Mouse (Mus musculus): ENCODE measurements around the gene Melk. TPM values are rescaled to one million over a fixed set of nuclear protein-coding genes. Genes with fewer than 3 reads are reported as not detected.
A peak's percentile ranks its signal among the peaks of the same experiment; 100 is the strongest.

The Melk gene
- polyA plus RNA-seq, 1 experiment from 2014 or later, result 17.3 TPM

GRCm38 (mm10) chr4:44269376-44269817, 31.3 kb upstream of the Melk start:
- no peak overlapping the region for H3K4me3 ChIP-seq (replicated peaks; ENCODE audit: low read length)
- ATAC-seq, result no peak
- H3K36me3 ChIP-seq (ENCODE audit: control insufficient read depth, insufficient read depth), result no peaks in the 10 kb centered on the region
- no peak overlapping the region for H3K27ac ChIP-seq (ENCODE audit: low read length)
- H3K4me2 ChIP-seq (ENCODE audit: low read length), result no peak overlapping the region
- H3K27me3 ChIP-seq (replicated peaks; ENCODE audit: control insufficient read depth, insufficient read depth, low read length), result no peaks in the 10 kb centered on the region
- WGBS, result 91% methylated on average over 14 of the region's 14 CpGs
- H3K9ac ChIP-seq (replicated peaks; ENCODE audit: low read depth, low read length), result no peak overlapping the region
- no peaks in the 10 kb centered on the region for H3K4me1 ChIP-seq (replicated peaks; ENCODE audit: control insufficient read depth, insufficient read depth, low read length)
- no peaks in the 10 kb centered on the region for H3K9me3 ChIP-seq (ENCODE audit: control insufficient read depth, low read length)

DNA sequence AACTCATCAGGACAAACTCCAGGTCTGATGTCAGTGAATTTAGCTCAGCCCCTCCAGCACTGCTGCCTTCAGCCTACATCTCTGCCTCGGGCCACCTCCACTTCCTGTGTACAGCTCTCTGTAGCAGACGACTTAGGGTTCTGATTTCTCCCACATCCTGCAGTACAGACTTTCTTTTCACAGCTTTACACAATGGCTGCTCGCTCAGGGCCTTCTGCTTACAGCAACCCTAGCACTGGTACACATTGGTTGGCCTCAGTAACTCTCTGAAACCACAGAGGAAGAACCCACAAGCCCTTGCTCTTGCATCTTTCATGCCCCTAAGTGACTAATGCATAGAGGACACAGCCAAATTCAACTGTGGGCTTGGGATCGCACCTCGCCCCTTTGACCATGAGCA, 29.5 kb upstream of the Melk start:
- 74% methylated on average over 5 of the region's 5 CpGs for WGBS
- ATAC-seq, result no peak
- Histone ChIP-seq H3K4me2 (ENCODE audit: low read length) (no peak overlapping the region), H3K36me3 (ENCODE audit: control insufficient read depth, insufficient read depth) (no peaks in the 10 kb centered on the region), H3K4me1 (replicated peaks; ENCODE audit: control insufficient read depth, insufficient read depth, low read length) (no peaks in the 10 kb centered on the region), H3K27me3 (replicated peaks; ENCODE audit: control insufficient read depth, insufficient read depth, low read length) (no peaks in the 10 kb centered on the region), H3K9me3 (ENCODE audit: control insufficient read depth, low read length) (no peaks in the 10 kb centered on the region), H3K27ac (ENCODE audit: low read length) (no peak overlapping the region), H3K9ac (replicated peaks; ENCODE audit: low read depth, low read length) (no peak overlapping the region), H3K4me3 (replicated peaks; ENCODE audit: low read length) (no peak overlapping the region)

DNA sequence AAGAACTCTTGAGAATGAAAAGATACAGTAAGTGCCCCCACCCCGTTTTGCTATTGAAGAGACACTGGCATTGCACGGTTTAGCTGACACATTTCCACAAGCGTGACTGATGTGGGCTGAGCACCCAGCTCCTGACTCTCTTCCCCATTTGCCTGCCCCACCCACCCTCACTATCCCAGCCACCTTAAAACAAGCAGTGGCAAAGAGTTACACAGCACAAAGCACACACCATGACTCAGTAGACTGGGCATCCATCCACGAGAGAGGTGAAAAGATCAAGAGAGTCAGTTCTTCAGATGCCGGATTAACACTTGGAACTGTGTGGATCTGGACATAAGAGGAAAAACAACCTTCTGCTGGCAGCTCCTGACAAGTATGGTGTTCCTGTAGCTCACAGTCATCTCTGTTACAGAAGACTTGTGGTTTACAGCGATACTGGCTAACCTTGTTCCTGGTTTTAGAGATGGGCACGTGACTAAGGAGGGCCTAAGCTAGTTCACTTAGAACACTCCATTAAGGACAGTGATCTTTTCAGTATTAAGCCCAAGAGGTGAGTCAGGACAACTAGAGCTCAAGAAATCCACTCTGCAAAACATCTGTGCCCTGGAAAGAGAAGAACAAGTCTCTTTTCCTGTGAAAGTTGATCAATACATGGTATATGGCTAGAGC, 18.9 kb upstream of the Melk start:
- Histone ChIP-seq H3K27ac (ENCODE audit: low read length) (no peak overlapping the region), H3K36me3 (ENCODE audit: control insufficient read depth, insufficient read depth) (no peaks in the 10 kb centered on the region), H3K4me1 (replicated peaks; ENCODE audit: control insufficient read depth, insufficient read depth, low read length) (no peaks in the 10 kb centered on the region), H3K4me2 (ENCODE audit: low read length) (no peak overlapping the region), H3K27me3 (replicated peaks; ENCODE audit: control insufficient read depth, insufficient read depth, low read length) (no peaks in the 10 kb centered on the region), H3K9me3 (ENCODE audit: control insufficient read depth, low read length) (no peaks in the 10 kb centered on the region), H3K4me3 (replicated peaks; ENCODE audit: low read length) (no peak overlapping the region), H3K9ac (replicated peaks; ENCODE audit: low read depth, low read length) (no peak overlapping the region)
- WGBS, result 86% methylated on average over 7 of the region's 7 CpGs
- no peak for ATAC-seq

DNA sequence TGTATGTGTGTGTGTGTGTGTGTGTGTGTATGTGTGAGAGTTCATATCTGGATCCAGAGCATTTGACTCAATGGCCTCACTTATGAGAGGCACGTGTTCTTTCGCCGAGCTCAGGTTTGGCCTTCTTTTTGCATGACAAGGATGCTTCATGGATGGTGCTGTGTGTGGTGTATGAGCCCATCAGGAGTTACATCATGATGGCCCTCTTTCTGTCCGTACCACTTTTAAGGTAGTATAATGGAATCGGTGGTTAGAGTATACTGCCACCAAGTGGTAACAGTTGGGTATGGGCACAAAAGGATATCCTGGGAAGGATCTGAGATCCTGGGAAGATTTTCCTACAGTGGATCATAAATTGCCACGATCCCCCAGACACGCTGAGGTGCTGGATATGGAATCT, 8.1 kb upstream of the Melk start:
- H3K9me3 ChIP-seq (ENCODE audit: control insufficient read depth, low read length), result no peaks in the 10 kb centered on the region

GRCm38 (mm10) chr4:44295837-44296236, 4.8 kb upstream of the Melk start:
- Histone ChIP-seq H3K9me3 (ENCODE audit: control insufficient read depth, low read length) (no peaks in the 10 kb centered on the region), H3K4me2 (ENCODE audit: low read length) (no peak overlapping the region), H3K36me3 (ENCODE audit: control insufficient read depth, insufficient read depth) (no peaks in the 10 kb centered on the region), H3K27me3 (replicated peaks; ENCODE audit: control insufficient read depth, insufficient read depth, low read length) (no peaks in the 10 kb centered on the region), H3K9ac (replicated peaks; ENCODE audit: low read depth, low read length) (no peak overlapping the region), H3K4me1 (replicated peaks; ENCODE audit: control insufficient read depth, insufficient read depth, low read length) (no peaks in the 10 kb centered on the region), H3K4me3 (replicated peaks; ENCODE audit: low read length) (no peak overlapping the region), H3K27ac (ENCODE audit: low read length) (no peak overlapping the region)
- WGBS, result 50% methylated on average over 1 of the region's 1 CpGs
- ATAC-seq, result no peak

More for the DNA sequence above, 8.1 kb upstream of the Melk start:
- WGBS, result 9% methylated on average over 7 of the region's 7 CpGs
- Histone ChIP-seq H3K27me3 (replicated peaks; ENCODE audit: control insufficient read depth, insufficient read depth, low read length) (no peaks in the 10 kb centered on the region), H3K4me2 (ENCODE audit: low read length) (no peak overlapping the region), H3K4me1 (replicated peaks; ENCODE audit: control insufficient read depth, insufficient read depth, low read length) (no peaks in the 10 kb centered on the region), H3K27ac (ENCODE audit: low read length) (no peak overlapping the region), H3K9ac (replicated peaks; ENCODE audit: low read depth, low read length) (no peak overlapping the region), H3K4me3 (replicated peaks; ENCODE audit: low read length) (no peak overlapping the region), H3K36me3 (ENCODE audit: control insufficient read depth, insufficient read depth) (no peaks in the 10 kb centered on the region)
- ATAC-seq, result peak; percentile 70; the same call in 1 of the 2 replicates

DNA sequence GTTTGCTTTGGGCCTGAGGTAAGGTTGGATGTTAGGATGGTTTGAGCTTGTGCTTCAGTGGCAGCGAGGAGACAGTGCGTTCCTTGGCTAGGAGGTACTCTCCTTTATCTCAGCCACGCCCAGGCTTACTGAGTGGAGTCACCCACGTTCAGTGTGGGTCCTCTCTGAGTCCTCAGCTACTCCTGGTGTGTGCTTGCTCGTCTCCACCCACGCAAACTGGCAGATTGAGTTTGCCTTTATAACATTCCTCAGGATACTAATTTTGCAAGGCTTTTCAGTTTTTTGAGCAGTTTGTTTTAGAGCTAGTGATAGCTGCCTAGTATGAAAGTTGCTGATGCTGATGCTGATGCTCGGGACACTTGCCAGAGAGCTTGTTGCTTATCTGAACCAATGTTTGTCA, 5.9 kb downstream of the Melk start:
- H3K9me3 ChIP-seq (ENCODE audit: control insufficient read depth, low read length), result no peaks in the 10 kb centered on the region
- H3K4me1 ChIP-seq (replicated peaks; ENCODE audit: control insufficient read depth, insufficient read depth, low read length), result peaks cover 3% of the 10 kb centered on the region; the same call in 1 of the 2 replicates
- no peak overlapping the region for H3K4me2 ChIP-seq (ENCODE audit: low read length)
- H3K4me3 ChIP-seq (replicated peaks; ENCODE audit: low read length), result no peak overlapping the region
- no peak overlapping the region for H3K9ac ChIP-seq (replicated peaks; ENCODE audit: low read depth, low read length)
- H3K36me3 ChIP-seq (ENCODE audit: control insufficient read depth, insufficient read depth), result no peaks in the 10 kb centered on the region
- no peak for ATAC-seq
- 89% methylated on average over 7 of the region's 7 CpGs for WGBS
- no peaks in the 10 kb centered on the region for H3K27me3 ChIP-seq (replicated peaks; ENCODE audit: control insufficient read depth, insufficient read depth, low read length)
- H3K27ac ChIP-seq (ENCODE audit: low read length), result no peak overlapping the region

- WGBS, result 77% methylated on average over 4 of the region's 4 CpGs
- Histone ChIP-seq H3K9ac (replicated peaks; ENCODE audit: low read depth, low read length) (no peak overlapping the region), H3K4me2 (ENCODE audit: low read length) (no peak overlapping the region), H3K27me3 (replicated peaks; ENCODE audit: control insufficient read depth, insufficient read depth, low read length) (no peaks in the 10 kb centered on the region), H3K36me3 (ENCODE audit: control insufficient read depth, insufficient read depth) (no peaks in the 10 kb centered on the region), H3K4me3 (replicated peaks; ENCODE audit: low read length) (no peak overlapping the region), H3K9me3 (ENCODE audit: control insufficient read depth, low read length) (no peaks in the 10 kb centered on the region), H3K27ac (ENCODE audit: low read length) (no peak overlapping the region), H3K4me1 (replicated peaks; ENCODE audit: control insufficient read depth, insufficient read depth, low read length) (no peaks in the 10 kb centered on the region)
- no peak for ATAC-seq
Measured at GRCm38 (mm10) chr4:44310429-44310828, 9.8 kb downstream of the Melk start.

DNA sequence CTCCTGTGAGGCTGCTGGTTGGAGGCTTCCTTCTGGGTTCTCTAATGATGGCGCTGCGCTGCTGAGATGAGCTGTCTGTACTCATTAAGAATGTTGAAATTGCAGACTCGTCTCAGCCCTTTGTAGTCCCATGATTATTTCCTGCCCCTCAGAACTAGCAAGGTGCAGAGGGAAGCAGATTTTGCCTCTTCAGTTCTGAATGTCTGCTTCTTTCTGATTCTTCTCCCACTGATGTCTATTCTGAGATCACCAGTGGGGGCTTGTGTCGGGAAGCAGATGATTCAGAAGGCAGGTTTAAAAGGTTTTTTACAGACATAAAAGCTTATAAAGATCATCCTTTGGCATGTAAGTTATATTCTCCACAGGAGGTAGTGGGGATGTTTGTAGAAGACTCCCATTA, 10.2 kb downstream of the Melk start:
- WGBS, result 86% methylated on average over 4 of the region's 4 CpGs
- H3K9ac ChIP-seq (replicated peaks; ENCODE audit: low read depth, low read length), result no peak overlapping the region

GRCm38 (mm10) chr4:44316270-44316809, 15.7 kb downstream of the Melk start:
- H3K4me2 ChIP-seq (ENCODE audit: low read length), result no peak overlapping the region
- H3K9ac ChIP-seq (replicated peaks; ENCODE audit: low read depth, low read length), result no peak overlapping the region
- no peaks in the 10 kb centered on the region for H3K4me1 ChIP-seq (replicated peaks; ENCODE audit: control insufficient read depth, insufficient read depth, low read length)
- no peak for ATAC-seq
- H3K27ac ChIP-seq (ENCODE audit: low read length), result no peak overlapping the region
- no peaks in the 10 kb centered on the region for H3K27me3 ChIP-seq (replicated peaks; ENCODE audit: control insufficient read depth, insufficient read depth, low read length)
- WGBS, result 81% methylated on average over 12 of the region's 12 CpGs
- H3K36me3 ChIP-seq (ENCODE audit: control insufficient read depth, insufficient read depth), result no peaks in the 10 kb centered on the region
- no peak overlapping the region for H3K4me3 ChIP-seq (replicated peaks; ENCODE audit: low read length)
- H3K9me3 ChIP-seq (ENCODE audit: control insufficient read depth, low read length), result no peaks in the 10 kb centered on the region

More for the DNA sequence above, 10.2 kb downstream of the Melk start:
- Histone ChIP-seq H3K27me3 (replicated peaks; ENCODE audit: control insufficient read depth, insufficient read depth, low read length) (no peaks in the 10 kb centered on the region), H3K27ac (ENCODE audit: low read length) (no peak overlapping the region), H3K4me3 (replicated peaks; ENCODE audit: low read length) (no peak overlapping the region), H3K4me2 (ENCODE audit: low read length) (no peak overlapping the region), H3K36me3 (ENCODE audit: control insufficient read depth, insufficient read depth) (no peaks in the 10 kb centered on the region), H3K9me3 (ENCODE audit: control insufficient read depth, low read length) (no peaks in the 10 kb centered on the region), H3K4me1 (replicated peaks; ENCODE audit: control insufficient read depth, insufficient read depth, low read length) (no peaks in the 10 kb centered on the region)
- no peak for ATAC-seq
